Mouse (Mus musculus) right cerebral cortex, postnatal 25 days (tissue): ENCODE measurements around the gene Emc8.
"Not testable (repeated sequence)": the region's sequence is repeated elsewhere in the genome, so short reads cannot be mapped to it uniquely, and the experiment has no call there.

Experiments used
- DNase-seq: peaks from one replicate; pipeline ENCODE4 v3.0.0; 2022

Gene Emc8

DNA sequence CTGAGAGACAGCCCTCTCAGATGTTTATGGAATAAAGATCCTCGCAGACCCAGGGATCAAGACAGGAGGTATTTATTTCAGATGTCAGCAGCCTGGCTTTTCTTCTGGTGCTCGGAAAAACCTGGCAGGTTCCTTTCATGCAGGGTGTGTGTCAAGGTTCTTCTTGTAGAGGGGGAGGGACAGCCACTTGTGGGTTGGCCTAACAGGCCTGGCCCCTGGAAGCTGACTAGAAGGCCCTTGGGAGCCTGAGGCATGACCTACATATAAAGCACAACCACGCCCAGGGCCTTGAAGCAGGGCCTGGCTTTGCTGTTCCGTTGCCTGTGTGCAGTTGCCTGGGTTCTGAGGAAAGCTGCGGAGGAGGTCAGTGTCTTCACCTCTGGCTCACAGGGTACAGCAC is 16.7 kb upstream of the Emc8 start:
- no peak for DNase-seq

DNA sequence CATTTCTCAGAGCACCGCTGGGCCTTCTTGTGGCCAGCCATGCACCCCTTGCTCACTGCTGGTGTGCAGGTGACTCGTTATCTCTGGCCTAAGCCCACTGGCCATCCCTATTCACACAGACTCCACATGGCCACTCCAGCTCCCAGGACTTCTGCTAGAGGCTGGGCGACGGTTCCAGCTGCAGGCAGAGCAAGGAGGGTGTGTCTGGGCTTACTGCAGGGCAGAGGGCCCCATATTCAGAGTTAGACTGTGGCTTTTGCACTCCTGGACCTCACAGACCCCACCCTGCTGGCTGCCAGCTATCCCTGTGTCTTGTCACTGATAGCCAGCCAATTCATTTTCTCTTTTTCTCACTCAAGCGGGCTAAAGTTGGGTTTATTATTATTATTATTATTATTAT is 15.7 kb upstream of the Emc8 start:
- no peak for DNase-seq

GRCm38 (mm10) chr8:120683602-120684001 is 15.2 kb upstream of the Emc8 start:
- DNase-seq: no peak

GRCm38 (mm10) chr8:120681113-120681512 is 12.7 kb upstream of the Emc8 start:
- DNase-seq: no peak

GRCm38 (mm10) chr8:120680405-120680804 is 12.0 kb upstream of the Emc8 start:
- DNase-seq: not testable (repeated sequence)

DNA sequence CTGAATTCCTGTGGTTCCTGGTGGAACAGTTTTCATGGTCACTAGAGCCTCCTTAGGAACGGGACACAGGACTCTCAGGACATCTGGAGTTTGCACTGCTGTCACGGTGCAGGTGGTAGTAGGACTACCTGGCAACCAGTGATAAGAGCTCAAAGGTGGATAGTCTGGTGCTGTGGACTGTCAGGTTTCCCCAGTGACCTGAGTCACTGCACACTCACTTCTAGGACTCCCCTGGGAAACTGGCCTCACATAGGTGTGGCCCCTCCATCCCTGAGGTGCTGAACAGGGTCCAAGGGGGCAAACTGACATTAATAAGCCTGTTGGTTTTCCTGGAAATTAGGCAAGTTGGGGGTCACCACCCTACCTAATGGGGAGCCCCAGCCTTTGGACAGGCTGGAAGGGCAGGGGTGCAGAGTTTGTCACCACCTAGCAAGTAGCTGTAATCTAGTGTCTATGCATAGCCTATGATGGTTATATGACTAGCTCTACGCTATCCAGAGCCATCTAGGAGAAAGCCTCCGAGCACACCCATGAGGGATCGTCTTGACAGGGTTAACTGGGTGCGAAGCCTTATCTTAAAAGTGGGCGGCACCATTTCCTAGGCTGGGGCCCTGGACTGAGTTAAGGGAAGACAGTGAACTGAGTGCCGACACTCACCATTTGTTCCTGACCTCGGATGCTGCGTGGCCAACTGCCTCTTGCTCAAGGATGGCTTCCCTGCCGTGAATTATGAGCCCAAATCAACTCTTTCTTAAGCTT is 11.4 kb upstream of the Emc8 start:
- no peak for DNase-seq

DNA sequence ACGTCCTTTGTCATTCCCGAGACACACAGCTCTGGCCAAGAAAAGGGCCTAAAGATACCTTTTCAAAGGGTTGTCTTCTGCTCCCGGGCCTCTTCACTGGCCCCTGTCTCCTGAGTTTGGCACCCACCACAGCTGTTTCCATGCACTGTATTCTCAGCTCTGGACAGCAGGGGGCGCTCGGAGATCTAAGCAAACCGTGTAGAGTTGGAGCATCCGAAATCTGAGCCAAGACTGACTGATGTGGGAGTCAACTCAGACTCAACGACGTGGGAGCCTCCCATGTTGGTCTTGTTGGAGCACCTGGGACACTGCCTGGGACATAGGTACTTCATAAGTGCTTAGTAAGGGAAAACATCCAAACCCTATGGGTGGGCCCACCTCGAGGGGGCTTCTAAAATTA is 10.1 kb upstream of the Emc8 start:
- peak; percentile 81 for DNase-seq

GRCm38 (mm10) chr8:120675718-120676117 is 7.3 kb upstream of the Emc8 start:
- no peak for DNase-seq

- DNase-seq: no peak
Observed at GRCm38 (mm10) chr8:120673298-120673697, 4.9 kb upstream of the Emc8 start.

DNA sequence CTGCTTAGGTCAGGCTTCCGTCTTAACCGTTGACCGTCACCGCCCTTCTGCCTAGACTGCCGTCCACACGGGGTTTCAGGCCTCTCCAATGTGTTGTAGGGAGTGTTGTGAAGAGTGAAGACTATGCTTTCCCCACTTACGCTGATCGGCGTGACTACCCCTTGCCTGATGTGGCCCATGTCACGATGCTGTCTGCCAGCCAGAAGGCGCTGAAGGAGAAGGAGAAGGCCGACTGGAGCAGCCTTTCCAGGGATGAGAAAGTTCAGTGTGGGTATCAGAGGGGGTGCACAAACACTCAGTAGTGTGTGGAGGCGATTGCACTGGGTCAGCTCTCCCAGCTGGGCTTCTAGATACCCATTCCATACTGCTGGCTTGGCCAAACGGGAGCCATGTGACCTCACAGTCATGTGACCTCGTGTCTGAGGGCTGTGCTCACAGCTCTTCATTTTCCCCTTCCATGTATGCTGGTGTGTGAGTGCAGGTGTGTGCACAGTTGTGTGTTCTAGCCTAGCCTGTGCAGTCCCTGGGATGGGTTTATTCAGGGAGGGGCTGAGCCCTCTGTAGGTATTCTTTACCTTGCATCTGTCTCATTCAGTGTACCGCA is 4.4 kb upstream of the Emc8 start:
- DNase-seq: no peak

GRCm38 (mm10) chr8:120671775-120672174 is 3.4 kb upstream of the Emc8 start:
- DNase-seq: no peak

DNA sequence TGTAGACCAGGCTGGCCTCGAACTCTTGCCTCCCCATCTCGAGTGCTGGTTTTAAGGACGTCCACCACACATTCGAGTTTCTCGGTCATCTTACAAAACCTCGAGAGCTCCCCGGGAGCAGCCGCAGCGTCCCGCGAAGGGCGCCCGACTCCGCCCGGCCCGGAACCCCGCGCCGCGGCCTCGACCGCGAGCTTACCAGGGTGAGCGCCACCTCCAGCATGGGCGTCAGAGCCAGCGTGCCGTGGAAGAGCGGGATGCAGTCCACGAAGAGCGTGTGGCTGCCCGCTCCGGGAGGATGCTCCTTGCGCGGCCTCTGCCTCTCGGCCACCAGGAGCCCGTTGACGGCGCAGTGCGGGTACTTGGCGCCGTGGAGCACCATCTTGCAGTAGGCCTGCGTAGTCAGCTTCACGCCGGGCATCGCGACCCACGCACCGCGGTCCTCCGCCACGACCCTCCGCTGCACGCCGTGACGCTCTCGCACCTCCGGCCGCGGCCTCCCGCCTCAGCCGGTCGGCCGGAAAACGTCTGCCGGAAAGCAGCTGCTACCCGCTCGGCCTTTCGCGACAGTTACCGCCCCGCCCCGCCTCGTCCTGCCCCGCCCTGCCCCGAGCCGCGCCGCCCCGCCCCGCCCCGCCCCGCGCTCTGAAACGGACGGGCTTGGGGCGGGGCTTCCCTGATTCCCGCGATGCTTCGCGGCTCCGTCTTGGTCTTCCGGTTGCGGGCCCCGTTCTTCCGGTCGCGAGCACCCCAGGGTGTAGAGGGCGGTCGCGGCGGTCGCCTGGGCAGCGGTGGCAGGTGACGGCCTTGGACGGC is 606 bp downstream of the Emc8 start, which contains the start of the genes Gm27021 and Cox4i1:
Gene Gm27021, minus strand, starts transcription at position 519 of the 813 bp plus-strand sequence.
Gene Cox4i1, plus strand, starts transcription at position 662 of the 813 bp plus-strand sequence.
- DNase-seq: peak; percentile 91

GRCm38 (mm10) chr8:120666807-120667470 is 1.4 kb downstream of the Emc8 start:
- no peak for DNase-seq

DNA sequence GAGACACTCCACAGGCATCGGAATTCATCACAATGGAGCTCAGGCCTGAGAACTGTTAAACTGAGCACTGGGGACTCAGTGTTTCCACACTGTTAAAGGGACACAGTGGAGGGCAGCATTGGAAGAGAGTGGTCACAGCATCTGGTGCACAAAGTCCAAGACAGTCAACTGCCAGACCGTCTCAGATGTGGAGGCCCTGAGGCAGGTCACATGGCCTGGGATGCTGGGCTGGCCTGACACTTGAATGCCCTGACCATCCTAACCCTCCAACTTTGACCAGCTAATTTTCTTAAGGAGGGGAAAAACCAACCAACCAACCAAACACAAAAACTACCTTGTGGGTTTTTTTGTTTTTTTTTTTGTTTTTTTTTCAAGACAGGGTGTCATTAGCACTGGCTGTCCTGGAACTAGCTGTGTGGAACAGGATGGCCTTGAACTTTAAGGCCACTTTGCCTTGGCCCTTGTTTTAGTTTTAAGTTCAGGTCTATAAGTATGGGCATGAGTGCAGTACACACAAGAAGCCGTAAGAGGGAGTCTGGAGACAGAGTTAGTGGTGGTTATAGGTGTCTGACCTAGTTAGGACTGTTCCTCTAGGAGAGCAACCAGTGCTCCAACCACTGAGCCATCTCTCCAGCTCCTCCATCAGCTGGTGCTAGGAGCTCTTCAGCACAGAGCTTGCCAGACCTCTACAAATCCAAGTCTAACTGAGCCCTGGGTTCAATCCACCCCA is 2.5 kb downstream of the Emc8 start:
- no peak for DNase-seq

- DNase-seq: no peak
Observed at GRCm38 (mm10) chr8:120664566-120664965, 3.8 kb downstream of the Emc8 start.

DNA sequence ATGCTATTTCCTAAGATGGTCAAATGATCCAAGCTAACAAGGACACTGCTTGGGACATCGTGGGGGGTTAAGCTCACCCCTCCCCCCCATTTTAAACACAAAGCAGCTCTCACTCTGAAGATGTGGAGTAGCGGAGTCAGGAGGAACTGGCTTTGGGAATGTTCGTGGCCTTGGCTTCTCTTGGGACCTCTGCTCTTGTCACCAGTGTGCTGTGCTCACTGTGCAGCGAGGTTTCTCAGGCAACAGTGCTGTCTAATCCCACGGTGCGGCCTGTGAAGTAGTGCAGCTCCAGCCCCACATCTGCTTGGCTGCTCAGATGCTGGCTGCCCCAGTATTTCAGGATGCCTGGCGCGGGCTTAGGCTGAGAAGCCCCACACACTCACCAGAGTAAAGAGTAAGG is 11.0 kb downstream of the Emc8 start:
- no peak for DNase-seq

GRCm38 (mm10) chr8:120656322-120657052 is 11.9 kb downstream of the Emc8 start:
- no peak for DNase-seq

GRCm38 (mm10) chr8:120647532-120647931 is 20.8 kb downstream of the Emc8 start, which contains the start of gene 1190005I06Rik:
Gene 1190005I06Rik (minus strand): TSS chr8:120647632.
- no peak for DNase-seq

DNA sequence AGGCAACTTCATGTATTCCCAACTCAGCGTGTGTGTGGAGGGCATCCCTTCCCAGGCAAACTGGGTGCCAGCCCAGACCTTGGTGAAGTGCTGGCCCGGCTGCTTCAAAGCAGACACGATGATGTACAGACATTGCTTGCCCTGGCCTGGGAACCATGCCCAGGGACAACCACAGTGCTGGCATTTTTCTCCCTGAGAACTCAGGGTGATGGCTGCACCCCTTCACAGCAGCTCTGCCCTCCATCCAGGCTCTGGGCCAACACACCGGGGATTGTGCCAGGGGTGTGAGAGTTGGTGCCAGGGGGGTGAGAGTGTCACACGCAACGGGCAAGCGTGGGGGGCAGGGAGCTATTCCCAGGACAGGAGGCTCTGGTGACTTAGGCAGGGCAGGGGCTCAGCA is 23.7 kb downstream of the Emc8 start:
- peak; percentile 54 for DNase-seq

DNA sequence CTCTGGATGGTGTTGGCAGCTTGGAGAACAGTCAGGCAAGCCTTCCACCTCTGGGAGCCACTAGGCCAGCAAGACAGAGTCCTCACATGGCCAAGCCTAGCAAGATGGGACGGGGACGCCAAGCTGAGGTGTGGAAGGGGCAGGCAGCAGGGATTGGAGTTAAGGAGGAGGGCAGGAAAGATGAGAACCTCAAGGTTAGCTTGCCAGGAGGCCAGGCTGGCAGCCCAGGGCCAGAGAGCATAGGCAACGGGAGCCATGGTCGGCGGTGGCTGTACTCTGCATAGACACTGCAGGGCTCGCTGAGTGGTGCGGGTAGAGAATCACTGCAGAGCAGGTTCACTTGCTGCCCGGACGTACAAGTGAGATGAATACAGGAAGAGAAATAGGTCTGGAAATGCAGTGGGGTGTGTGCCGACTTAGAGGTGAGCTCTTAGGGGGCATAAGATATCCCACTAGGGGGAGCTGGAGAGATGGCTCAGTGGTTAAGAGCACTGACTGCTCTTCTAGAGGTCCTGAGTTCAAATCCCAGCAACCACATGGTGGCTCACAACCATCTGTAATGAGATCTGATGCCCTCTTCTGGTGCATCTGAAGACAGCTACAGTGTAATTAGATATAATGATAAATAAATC is 26.2 kb downstream of the Emc8 start:
- DNase-seq: no peak

GRCm38 (mm10) chr8:120641245-120641644 is 27.1 kb downstream of the Emc8 start:
- DNase-seq: no peak
